Mouse (Mus musculus) kidney, postnatal 0 days (tissue): Measurements from ENCODE around the gene Qtrt1. TPM values are rescaled to one million over a fixed set of nuclear protein-coding genes. Genes with fewer than 3 reads are reported as not detected.
A peak's percentile ranks its signal among the peaks of the same experiment; 100 is the strongest.

Experiments
- ATAC-seq: fragments of 200-750 bp; cut with Nextera tagmentation; replicated peaks from 2 replicates; pipeline ENCODE4 v1.8.0; 2017; ENCODE audit warnings: low read depth, moderate number of reproducible peaks, moderate TSS enrichment, moderate library complexity; ENCODE audit not compliant: low FRiP score
- DNase-seq: peaks from one replicate; pipeline ENCODE4 v3.0.0-alpha.2; 2016; ENCODE audit warnings: low spot score
- H3K27ac ChIP-seq: fragments of 300-500 bp; sonication (generic); 2 replicates; pipeline ENCODE4 v1.5.1; 2014; ENCODE audit warnings: mild to moderate bottlenecking
- H3K27me3 ChIP-seq: fragments of 300-500 bp; sonication (generic); 2 replicates; pipeline ENCODE4 v1.6.1; 2014; ENCODE audit warnings: low read length, mixed read lengths; ENCODE audit not compliant: insufficient read depth
- H3K36me3 ChIP-seq: fragments of 300-500 bp; sonication (generic); 2 replicates; pipeline ENCODE4 v1.6.1; 2014; ENCODE audit warnings: low read length, mixed read lengths; ENCODE audit not compliant: insufficient read depth
- H3K4me1 ChIP-seq: fragments of 300-500 bp; sonication (generic); replicated peaks from 2 replicates; pipeline ENCODE4 v1.6.1; 2014; ENCODE audit warnings: antibody characterized with exemption, low read length, mixed read lengths; ENCODE audit not compliant: insufficient read depth
- H3K4me2 ChIP-seq: fragments of 300-500 bp; sonication (generic); 2 replicates; pipeline ENCODE4 v1.6.1; 2014; ENCODE audit warnings: mild to moderate bottlenecking, low read length, moderate library complexity, mixed read lengths
- H3K4me3 ChIP-seq: fragments of 300-500 bp; sonication (generic); replicated peaks from 2 replicates; pipeline ENCODE4 v1.5.1; 2014; ENCODE audit warnings: low read depth, low read length
- H3K9ac ChIP-seq: fragments of 300-500 bp; sonication (generic); 2 replicates; pipeline ENCODE4 v1.6.1; 2014; ENCODE audit warnings: low read depth, low read length
- H3K9me3 ChIP-seq: fragments of 300-500 bp; sonication (generic); replicated peaks from 2 replicates; pipeline ENCODE4 v1.6.1; 2016; ENCODE audit warnings: low read length, inconsistent platforms, mixed read lengths
- CTCF ChIP-seq: IDR thresholded peaks from 2 replicates; pipeline ENCODE4 v1.5.1; 2016; ENCODE audit warnings: antibody characterized with exemption, low read depth, mild to moderate bottlenecking, moderate library complexity
- WGBS: fragments of 180-500 bp; shearing (Covaris S2); extraction: QIAGEN DNeasy Blood & Tissue Kit; methylation state at CpG from one replicate; pipeline ENCODE4 v1.1.7; 2014; 5-methylcytosine and 5-hydroxymethylcytosine counted together
- polyA plus RNA-seq: library from polyadenylated mRNA; unstranded; fragments of >200 nt; fragmentation: Nextera tagmentation; extraction: Ambion mirVana; gene quantifications from 2 replicates; pipeline ENCODE4 v1.2.1, GENCODE M21; 2015

Gene Qtrt1
- 41.1 and 42.0 TPM in 2 replicates for polyA plus RNA-seq

- WGBS, result under 1% methylated on average over 53 of the region's 53 CpGs
- no peak for TF ChIP-seq CTCF
- Histone ChIP-seq H3K4me1 (no peaks in the 10 kb centered on the region), H3K27me3 (no peaks in the 10 kb centered on the region), H3K4me2 (peak within 1 kb of the TSS; percentile 94), H3K36me3 (peaks cover 16% of the 10 kb centered on the region; the same call in 1 of the 2 replicates), H3K4me3 (peak within 1 kb of the TSS; percentile 80), H3K9me3 (no peaks in the 10 kb centered on the region), H3K27ac (peak within 1 kb of the TSS; percentile 71), H3K9ac (peak within 1 kb of the TSS; percentile 74)
- peak; percentile 95 for ATAC-seq
- DNase-seq, result peak; percentile 97
These were observed at the start of gene Qtrt1 for GRCm38 (mm10) chr9:21411669-21412550. Gene Qtrt1 (plus strand): TSS chr9:21411837.

GRCm38 (mm10) chr9:21366541-21367220 lies 45.0 kb upstream of the Qtrt1 start:
- H3K4me3 ChIP-seq, result peak overlapping the region; percentile 26
- peak overlapping the region; percentile 85 for H3K27ac ChIP-seq
- WGBS, result 34% methylated on average over 14 of the region's 14 CpGs
- H3K9ac ChIP-seq, result 0 out of 2 replicates have a peak overlapping the region, but pooled peaks have one; percentile 35
- DNase-seq, result peak; percentile 66
- ATAC-seq, result 0 out of 2 replicates have a peak, but pooled peaks have one; percentile 2
- H3K9me3 ChIP-seq, result no peaks in the 10 kb centered on the region
- H3K27me3 ChIP-seq, result no peaks in the 10 kb centered on the region
- TF ChIP-seq CTCF, result peak; percentile 87
- peak overlapping the region; percentile 54 for H3K4me2 ChIP-seq
- H3K4me1 ChIP-seq, result no peaks in the 10 kb centered on the region
- no peaks in the 10 kb centered on the region for H3K36me3 ChIP-seq

GRCm38 (mm10) chr9:21367357-21368111 lies 44.1 kb upstream of the Qtrt1 start, which contains the start of gene Ilf3:
Gene Ilf3 (plus strand): TSS chr9:21367871.
- Histone ChIP-seq H3K9ac (peak within 1 kb of the TSS; percentile 84), H3K9me3 (no peaks in the 10 kb centered on the region), H3K4me1 (no peaks in the 10 kb centered on the region), H3K27ac (peak within 1 kb of the TSS; percentile 89), H3K4me2 (peak within 1 kb of the TSS; percentile 72), H3K4me3 (peak within 1 kb of the TSS; percentile 97), H3K27me3 (no peaks in the 10 kb centered on the region), H3K36me3 (no peaks in the 10 kb centered on the region)
- WGBS, result under 1% methylated on average over 61 of the region's 66 CpGs
- peak; percentile 100 for DNase-seq
- ATAC-seq, result peak; percentile 93
- no peak for TF ChIP-seq CTCF

GRCm38 (mm10) chr9:21368131-21368584 lies 43.5 kb upstream of the Qtrt1 start:
- peak; percentile 53 for ATAC-seq

GRCm38 (mm10) chr9:21369080-21369479 lies 42.6 kb upstream of the Qtrt1 start:
- WGBS, result 50% methylated on average over 11 of the region's 11 CpGs
- Histone ChIP-seq H3K36me3 (0 out of 2 replicates have a peak, but pooled peaks cover 4% of the 10 kb centered on the region), H3K27me3 (no peaks in the 10 kb centered on the region), H3K27ac (no peak overlapping the region), H3K4me3 (peak overlapping the region; percentile 97), H3K9ac (peak overlapping the region; percentile 84; the same call in 1 of the 2 replicates), H3K9me3 (no peaks in the 10 kb centered on the region), H3K4me2 (peak overlapping the region; percentile 72), H3K4me1 (no peaks in the 10 kb centered on the region)
- no peak for ATAC-seq
- no peak for DNase-seq
- TF ChIP-seq CTCF, result no peak

More at GRCm38 (mm10) chr9:21368131-21368584, 43.5 kb upstream of the Qtrt1 start:
- DNase-seq, result peak; percentile 80
- 2% methylated on average over 37 of the region's 38 CpGs for WGBS
- Histone ChIP-seq H3K4me2 (peak overlapping the region; percentile 72), H3K27me3 (no peaks in the 10 kb centered on the region), H3K9ac (peak overlapping the region; percentile 84), H3K36me3 (0 out of 2 replicates have a peak, but pooled peaks cover 4% of the 10 kb centered on the region), H3K27ac (peak overlapping the region; percentile 89), H3K4me1 (no peaks in the 10 kb centered on the region), H3K9me3 (no peaks in the 10 kb centered on the region), H3K4me3 (peak overlapping the region; percentile 97)
- TF ChIP-seq CTCF, result no peak
